Comparison of ENCODE assay signal across 9 mouse cellular contexts in the genomic region with DNA sequence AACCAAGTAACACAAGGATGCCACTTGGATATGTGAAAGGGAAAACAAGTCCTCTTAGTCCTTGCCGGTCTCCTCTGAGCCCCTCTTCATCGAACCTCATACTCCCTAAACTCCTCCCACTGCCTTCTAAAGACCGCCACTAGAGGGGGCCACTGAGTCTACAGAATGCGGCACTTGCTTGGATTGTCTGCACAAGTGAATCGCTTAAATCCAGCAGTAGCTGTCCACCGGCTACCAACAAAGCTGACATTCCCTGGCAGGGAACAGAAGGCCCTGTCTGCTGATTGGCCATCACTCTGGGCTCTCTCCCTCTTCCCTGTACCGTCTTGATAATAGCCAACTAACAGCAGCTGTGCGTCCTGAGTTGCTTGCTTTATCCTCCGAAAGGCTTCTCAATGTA. TPM values are rescaled to one million over a fixed set of nuclear protein-coding genes. Genes with fewer than 3 reads are reported as not detected.
DNase-seq lines count a peak whose midpoint lies in the region; ATAC-seq and TF ChIP-seq lines count a peak whose summit lies in the region.
"Had no signal": no experiment of that assay in that cellular context is flagged by ENCODE, and none has a peak within 500 bp of the region (broad histone marks: within the 10 kb centered on the region; RNA-seq: fewer than 3 reads in every experiment).

No protein-coding gene starts in this region.

- no peaks in the 10 kb centered on the region for H3K27me3 ChIP-seq in embryonic facial prominence, embryonic 15.5 days
- peaks cover 13% of the 10 kb centered on the region for H3K27me3 ChIP-seq in heart, embryonic 10.5 days (ENCODE audit: insufficient read depth, poor library complexity, severe bottlenecking)
- H3K27me3 ChIP-seq in kidney, embryonic 14.5 days (ENCODE audit: control insufficient read depth, insufficient read depth, low read length), result no peaks in the 10 kb centered on the region
- no peaks in the 10 kb centered on the region for H3K27me3 ChIP-seq in limb, embryonic 14.5 days (ENCODE audit: control insufficient read depth, insufficient read depth, low read length)
- H3K27me3 ChIP-seq: Patski had no signal

- H3K4me2 ChIP-seq in embryonic facial prominence, embryonic 15.5 days (replicated peaks), result no peak overlapping the region
- no peak overlapping the region for H3K4me2 ChIP-seq in kidney, embryonic 14.5 days (replicated peaks; ENCODE audit: low read depth, low read length)
- no peak overlapping the region for H3K4me2 ChIP-seq in limb, embryonic 14.5 days (replicated peaks; ENCODE audit: low read depth, low read length, severe bottlenecking)

- no peak overlapping the region for H3K27ac ChIP-seq in embryonic facial prominence, embryonic 15.5 days (replicated peaks)
- H3K27ac ChIP-seq in heart, embryonic 10.5 days, result no peak overlapping the region
- H3K27ac ChIP-seq in kidney, embryonic 14.5 days (ENCODE audit: low read depth, low read length), result no peak overlapping the region
- no peak overlapping the region for H3K27ac ChIP-seq in limb, embryonic 14.5 days (replicated peaks; ENCODE audit: low read depth, low read length)

- H3K9ac ChIP-seq in embryonic facial prominence, embryonic 15.5 days, result no peak overlapping the region
- no peak overlapping the region for H3K9ac ChIP-seq in kidney, embryonic 14.5 days (ENCODE audit: low read depth, low read length)
- H3K9ac ChIP-seq in limb, embryonic 14.5 days (ENCODE audit: low read depth, low read length, severe bottlenecking), result no peak overlapping the region

- DNase-seq in 3T3-L1 (ENCODE audit: low read depth, low spot score), result peak; percentile 92
- peak; percentile 76 to 85 for DNase-seq in adrenal gland, postnatal 4 days (ENCODE audit: low spot score in 2 of 2)
- peak; percentile 96 for DNase-seq in heart, embryonic 10.5 days (ENCODE audit: low spot score)
- DNase-seq in limb, embryonic 14.5 days (ENCODE audit: low spot score), result peak; percentile 89
- peak; percentile 68 to 87 for DNase-seq in monocyte, adult 2 months (ENCODE audit: low read depth in 1 of 2, low spot score in 2 of 2)
- peak; percentile 76 to 84 for DNase-seq in spleen, postnatal 36 days (ENCODE audit: low spot score in 2 of 2)

- H3K36me3 ChIP-seq in embryonic facial prominence, embryonic 15.5 days, result peaks cover 44% of the 10 kb centered on the region
- peaks cover 12% of the 10 kb centered on the region for H3K36me3 ChIP-seq in heart, embryonic 10.5 days
- peaks cover 21% of the 10 kb centered on the region; the same call in 1 of the 2 replicates for H3K36me3 ChIP-seq in kidney, embryonic 14.5 days (ENCODE audit: control insufficient read depth, insufficient read depth, low read length)
- peaks cover 68% of the 10 kb centered on the region for H3K36me3 ChIP-seq in limb, embryonic 14.5 days (ENCODE audit: control insufficient read depth, insufficient read depth, low read length)

- H3K4me3 ChIP-seq in embryonic facial prominence, embryonic 15.5 days (replicated peaks), result no peak overlapping the region
- no peak overlapping the region for H3K4me3 ChIP-seq in heart, embryonic 10.5 days
- H3K4me3 ChIP-seq in kidney, embryonic 14.5 days (ENCODE audit: low read length), result no peak overlapping the region
- no peak overlapping the region for H3K4me3 ChIP-seq in limb, embryonic 14.5 days (replicated peaks; ENCODE audit: low read length)

- WGBS in embryonic facial prominence, embryonic 15.5 days, result 9% methylated on average over 9 of the region's 9 CpGs
- WGBS in heart, embryonic 10.5 days, result 9% methylated on average over 9 of the region's 9 CpGs
- 12% methylated on average over 9 of the region's 9 CpGs for WGBS in kidney, embryonic 14.5 days
- WGBS in limb, embryonic 14.5 days, result 15% methylated on average over 9 of the region's 9 CpGs

- ATAC-seq in embryonic facial prominence, embryonic 15.5 days (ENCODE audit: insufficient number of reproducible peaks, low FRiP score, low TSS enrichment, low read depth), result peak; percentile 64; the same call in 1 of the 2 replicates
- ATAC-seq in kidney, embryonic 14.5 days (ENCODE audit: low FRiP score, low TSS enrichment), result peak; percentile 76
- ATAC-seq in limb, embryonic 14.5 days (ENCODE audit: low FRiP score, low read depth), result peak; percentile 70
- ATAC-seq: Patski had no signal

- no peaks in the 10 kb centered on the region for H3K9me3 ChIP-seq in embryonic facial prominence, embryonic 15.5 days (replicated peaks)
- H3K9me3 ChIP-seq in heart, embryonic 10.5 days, result no peaks in the 10 kb centered on the region
- no peaks in the 10 kb centered on the region for H3K9me3 ChIP-seq in kidney, embryonic 14.5 days (ENCODE audit: control insufficient read depth, low read length)
- H3K9me3 ChIP-seq in limb, embryonic 14.5 days (ENCODE audit: control insufficient read depth, low read length), result no peaks in the 10 kb centered on the region

- H3K4me1 ChIP-seq in embryonic facial prominence, embryonic 15.5 days, result 0 out of 2 replicates have a peak, but pooled peaks cover 3% of the 10 kb centered on the region
- peaks cover 3% of the 10 kb centered on the region; the same call in 1 of the 2 replicates for H3K4me1 ChIP-seq in heart, embryonic 10.5 days
- no peaks in the 10 kb centered on the region for H3K4me1 ChIP-seq in kidney, embryonic 14.5 days (ENCODE audit: control insufficient read depth, insufficient read depth, low read length)
- H3K4me1 ChIP-seq in limb, embryonic 14.5 days (ENCODE audit: control insufficient read depth, insufficient read depth, low read length), result no peaks in the 10 kb centered on the region

- TF ChIP-seq POLR2A in limb, embryonic 14.5 days (IDR thresholded peaks at IDR 0.05; ENCODE audit: borderline replicate concordance, extremely low read depth, insufficient read depth, insufficient read length), result no peak

RNA-seq across cellular contexts. Expression of gene Gnb3, which starts 7.2 kb away (rescaled TPM):
- 10 to 100 TPM; 13.9 to 16.3 TPM for total RNA-seq in adrenal gland, postnatal 4 days (2021)
- polyA plus RNA-seq in embryonic facial prominence, embryonic 15.5 days (2015; fragmentation: Nextera tagmentation; extraction: Ambion mirVana), result 2.0 and 2.1 TPM in 2 replicates
- 2.4 and 5.2 TPM in 2 replicates for polyA plus RNA-seq in heart, embryonic 10.5 days (2016; fragmentation: Nextera tagmentation; extraction: Ambion mirVana)
- polyA plus RNA-seq in kidney, embryonic 14.5 days (2014; fragmentation: Nextera tagmentation; extraction: Ambion mirVana), result 0.84 and 1.3 TPM in 2 replicates
- 1.9 and 2.3 TPM in 2 replicates for polyA plus RNA-seq in limb, embryonic 14.5 days (2012; rRNA removed)
- polyA plus RNA-seq in limb, embryonic 14.5 days (2014; fragmentation: Nextera tagmentation; extraction: Ambion mirVana), result 1.6 and 1.8 TPM in 2 replicates

RNA-seq across cellular contexts. Expression of gene P3h3, which starts 10.2 kb away (rescaled TPM):
- 10 to 100 TPM; 47.3 to 52.2 TPM for total RNA-seq in adrenal gland, postnatal 4 days (2021)
- polyA plus RNA-seq in embryonic facial prominence, embryonic 15.5 days (2015; fragmentation: Nextera tagmentation; extraction: Ambion mirVana), result 55.9 and 57.6 TPM in 2 replicates
- 10.7 and 13.4 TPM in 2 replicates for polyA plus RNA-seq in heart, embryonic 10.5 days (2016; fragmentation: Nextera tagmentation; extraction: Ambion mirVana)
- 25.8 and 29.5 TPM in 2 replicates for polyA plus RNA-seq in kidney, embryonic 14.5 days (2014; fragmentation: Nextera tagmentation; extraction: Ambion mirVana)
- 339 and 401 TPM in 2 replicates for polyA plus RNA-seq in limb, embryonic 14.5 days (2012; rRNA removed)
- polyA plus RNA-seq in limb, embryonic 14.5 days (2014; fragmentation: Nextera tagmentation; extraction: Ambion mirVana), result 57.5 and 67.6 TPM in 2 replicates

RNA-seq across cellular contexts. Expression of gene Gpr162, which starts 16.5 kb away (rescaled TPM):
- total RNA-seq in adrenal gland, postnatal 4 days (2021), result 1 to 10 TPM; 5.1 to 5.6 TPM
- 2.6 and 3.4 TPM in 2 replicates for polyA plus RNA-seq in embryonic facial prominence, embryonic 15.5 days (2015; fragmentation: Nextera tagmentation; extraction: Ambion mirVana)
- 1.1 and 1.2 TPM in 2 replicates for polyA plus RNA-seq in heart, embryonic 10.5 days (2016; fragmentation: Nextera tagmentation; extraction: Ambion mirVana)
- 0.55 and 1.1 TPM in 2 replicates for polyA plus RNA-seq in kidney, embryonic 14.5 days (2014; fragmentation: Nextera tagmentation; extraction: Ambion mirVana)
- polyA plus RNA-seq in limb, embryonic 14.5 days (2012; rRNA removed), result 7.5 and 10.8 TPM in 2 replicates
- polyA plus RNA-seq in limb, embryonic 14.5 days (2014; fragmentation: Nextera tagmentation; extraction: Ambion mirVana), result 2.1 and 2.3 TPM in 2 replicates

RNA-seq across cellular contexts. Expression of gene Cdca3, which starts 18.0 kb away (rescaled TPM):
- 10 to 100 TPM; 50.6 to 58.6 TPM for total RNA-seq in adrenal gland, postnatal 4 days (2021)
- 128 and 138 TPM in 2 replicates for polyA plus RNA-seq in embryonic facial prominence, embryonic 15.5 days (2015; fragmentation: Nextera tagmentation; extraction: Ambion mirVana)
- 150 and 179 TPM in 2 replicates for polyA plus RNA-seq in heart, embryonic 10.5 days (2016; fragmentation: Nextera tagmentation; extraction: Ambion mirVana)
- polyA plus RNA-seq in kidney, embryonic 14.5 days (2014; fragmentation: Nextera tagmentation; extraction: Ambion mirVana), result 201 and 232 TPM in 2 replicates
- 141 and 164 TPM in 2 replicates for polyA plus RNA-seq in limb, embryonic 14.5 days (2012; rRNA removed)
- 128 and 146 TPM in 2 replicates for polyA plus RNA-seq in limb, embryonic 14.5 days (2014; fragmentation: Nextera tagmentation; extraction: Ambion mirVana)

RNA-seq across cellular contexts. Expression of gene Usp5, which starts 18.0 kb away (rescaled TPM):
- total RNA-seq in adrenal gland, postnatal 4 days (2021), result 100 to 1,000 TPM; 141 to 148 TPM
- polyA plus RNA-seq in embryonic facial prominence, embryonic 15.5 days (2015; fragmentation: Nextera tagmentation; extraction: Ambion mirVana), result 140 and 141 TPM in 2 replicates
- 145 and 151 TPM in 2 replicates for polyA plus RNA-seq in heart, embryonic 10.5 days (2016; fragmentation: Nextera tagmentation; extraction: Ambion mirVana)
- 102 and 139 TPM in 2 replicates for polyA plus RNA-seq in kidney, embryonic 14.5 days (2014; fragmentation: Nextera tagmentation; extraction: Ambion mirVana)
- 105 and 119 TPM in 2 replicates for polyA plus RNA-seq in limb, embryonic 14.5 days (2012; rRNA removed)
- 115 and 120 TPM in 2 replicates for polyA plus RNA-seq in limb, embryonic 14.5 days (2014; fragmentation: Nextera tagmentation; extraction: Ambion mirVana)
